ENCODE assay signal across 20 mouse cellular contexts in the genomic region with DNA sequence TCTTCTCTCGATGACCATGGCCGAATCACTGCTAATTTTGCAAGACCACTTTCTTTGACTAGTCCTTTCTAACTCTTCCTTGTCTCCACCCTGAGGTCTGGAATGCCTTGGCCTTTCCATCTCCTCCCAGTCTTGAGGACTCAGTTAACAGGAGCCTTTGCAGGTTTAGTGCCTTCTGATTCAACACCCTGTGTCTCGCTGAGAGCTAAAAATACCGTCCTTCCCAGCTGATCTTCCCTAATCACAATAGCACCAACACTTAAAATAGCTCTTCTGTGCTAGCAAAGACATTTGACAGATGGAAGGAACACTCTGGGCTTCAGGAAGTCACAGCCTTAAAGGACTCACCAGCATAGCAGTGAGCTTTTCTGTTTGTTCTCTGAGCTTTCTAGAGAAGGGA. TPM values are rescaled to one million over a fixed set of nuclear protein-coding genes. Genes with fewer than 3 reads are reported as not detected.
DNase-seq lines count a peak whose midpoint lies in the region; ATAC-seq and TF ChIP-seq lines count a peak whose summit lies in the region.
"Had no signal": no experiment of that assay in that cellular context is flagged by ENCODE, and none has a peak within 500 bp of the region (broad histone marks: within the 10 kb centered on the region; RNA-seq: fewer than 3 reads in every experiment).

No protein-coding gene starts in this region.

- DNase-seq in cerebellum, adult 2 months: peak; percentile 52 to 80
- no peak for DNase-seq in cerebellum, postnatal 10 days
- DNase-seq in layer of hippocampus, adult 9-11 months: peak; percentile 65
- DNase-seq in layer of hippocampus, adult 8-10 months (ENCODE audit: low spot score in 2 of 2): no peak
- no peak for DNase-seq in heart, embryonic 10.5 days (ENCODE audit: low spot score)
- DNase-seq in heart, postnatal 14 days: peak; percentile 9 to 11
- DNase-seq in thymus, postnatal 25 days: no peak
- DNase-seq: adrenal gland, postnatal 14 days; lung, embryonic 14.5 days; midbrain, embryonic 14.5 days had no signal

- TF ChIP-seq POLR2A in cerebellum, adult 2 months (IDR thresholded peaks at IDR 0.05; ENCODE audit: borderline replicate concordance, insufficient read depth, low read length): no peak

- WGBS in cerebellum, adult 2 months: 19% methylated on average over 4 of the region's 4 CpGs
- 48% methylated on average over 4 of the region's 4 CpGs for WGBS in heart, embryonic 10.5 days

- H3K9me3 ChIP-seq in heart, embryonic 10.5 days: no peaks in the 10 kb centered on the region

- intact Hi-C loops in heart, postnatal 14 days (cut with DNase I): no loop called here

- no peak for ATAC-seq in megakaryocyte-erythroid progenitor cell, adult 5-6 weeks (replicated peaks; ENCODE audit: low FRiP score, low TSS enrichment, poor library complexity, severe bottlenecking)

- no peak overlapping the region for H3K4me3 ChIP-seq in cerebellum, adult 2 months (replicated peaks; ENCODE audit: insufficient read depth, low read depth, low read length)
- peak overlapping the region; percentile 22; the same call in 1 of the 2 replicates for H3K4me3 ChIP-seq in heart, embryonic 10.5 days

- peak overlapping the region; percentile 32; the same call in 1 of the 2 replicates for H3K27ac ChIP-seq in cerebellum, adult 2 months (ENCODE audit: insufficient read depth, low read length)
- peak overlapping the region; percentile 82 for H3K27ac ChIP-seq in heart, embryonic 10.5 days
- H3K27ac ChIP-seq: macrophage had no signal

- TF ChIP-seq CTCF in cerebellum, adult 2 months (IDR thresholded peaks at IDR 0.05; ENCODE audit: borderline replicate concordance, insufficient read depth, low read depth, low read length): no peak

- H3K4me1 ChIP-seq in cerebellum, adult 2 months (ENCODE audit: control insufficient read depth, insufficient read depth, low read length): peaks cover 18% of the 10 kb centered on the region; the same call in 1 of the 2 replicates
- H3K4me1 ChIP-seq in heart, embryonic 10.5 days: peaks cover 35% of the 10 kb centered on the region

- H3K27me3 ChIP-seq in cerebellum, adult 2 months (ENCODE audit: control insufficient read depth, insufficient read depth, low read length): no peaks in the 10 kb centered on the region
- H3K27me3 ChIP-seq in heart, embryonic 10.5 days (ENCODE audit: insufficient read depth, poor library complexity, severe bottlenecking): no peaks in the 10 kb centered on the region
- H3K27me3 ChIP-seq: CH12.LX had no signal

- peaks cover 41% of the 10 kb centered on the region for H3K36me3 ChIP-seq in heart, embryonic 10.5 days

RNA-seq across cellular contexts. Expression of a gene that starts 15.9 kb away (rescaled TPM):
- polyA plus RNA-seq in cerebellum, adult 2 months (2012; rRNA removed): 121 and 126 TPM in 2 replicates
- 100 to 1,000 TPM; 202 to 211 (median 208) TPM for total RNA-seq in layer of hippocampus, adult 8-10 months (2022)
- 8.1 and 11.4 TPM in 2 replicates for polyA plus RNA-seq in heart, embryonic 10.5 days (2016; fragmentation: Nextera tagmentation; extraction: Ambion mirVana)
- total RNA-seq in heart, postnatal 14 days (2021): 10 to 100 TPM; 30.4 to 31.9 TPM
- not detected in 2 replicates for total RNA-seq in megakaryocyte-erythroid progenitor cell, adult 5-6 weeks (2014; fragmentation: Nextera tagmentation)
- 0.19 TPM in 1 of 2 replicates, not detected in the other for total RNA-seq in megakaryocyte-erythroid progenitor cell, adult 5-6 weeks (2017)
- total RNA-seq: common myeloid progenitor, adult 5-6 weeks had no signal

RNA-seq across cellular contexts. Expression of a gene that starts 36.2 kb away (rescaled TPM):
- 0.16 and 0.22 TPM in 2 replicates for polyA plus RNA-seq in cerebellum, adult 2 months (2012; rRNA removed)
- under 1 TPM; 0.43 to 0.56 (median 0.48) TPM for total RNA-seq in layer of hippocampus, adult 8-10 months (2022)
- 0.17 and 0.18 TPM in 2 replicates for polyA plus RNA-seq in heart, embryonic 10.5 days (2016; fragmentation: Nextera tagmentation; extraction: Ambion mirVana)
- total RNA-seq in heart, postnatal 14 days (2021): under 1 TPM in 1 of 2 experiments, not detected in 1; 0.24 TPM
- not detected in 2 replicates for total RNA-seq in megakaryocyte-erythroid progenitor cell, adult 5-6 weeks (2014; fragmentation: Nextera tagmentation)
- not detected in 2 replicates for total RNA-seq in megakaryocyte-erythroid progenitor cell, adult 5-6 weeks (2017)
- total RNA-seq: adrenal gland, postnatal 14 days; CH12.LX; common myeloid progenitor, adult 5-6 weeks; gastrocnemius, adult 18-20 months; heart, postnatal 36 days had no signal
- polyA plus RNA-seq: forebrain, embryonic 11.5 days; kidney, embryonic 14.5 days; liver, embryonic 11.5 days; lung, embryonic 14.5 days; macrophage had no signal

RNA-seq across cellular contexts. Expression of a gene that starts 44.4 kb away (rescaled TPM):
- 1.5 and 3.1 TPM in 2 replicates for polyA plus RNA-seq in cerebellum, adult 2 months (2012; rRNA removed)
- total RNA-seq in layer of hippocampus, adult 8-10 months (2022): under 1 TPM in 2 of 4 experiments, not detected in 2; 0.40 to 0.51 TPM
- 1.5 and 1.9 TPM in 2 replicates for polyA plus RNA-seq in heart, embryonic 10.5 days (2016; fragmentation: Nextera tagmentation; extraction: Ambion mirVana)
- not detected for total RNA-seq in heart, postnatal 14 days (2021)
- 2.6 TPM in 1 of 2 replicates, not detected in the other for total RNA-seq in megakaryocyte-erythroid progenitor cell, adult 5-6 weeks (2014; fragmentation: Nextera tagmentation)
- total RNA-seq in megakaryocyte-erythroid progenitor cell, adult 5-6 weeks (2017): not detected in 2 replicates
- total RNA-seq: gastrocnemius, adult 18-20 months; heart, postnatal 36 days; left cerebral cortex, postnatal 10 days had no signal
- polyA plus RNA-seq: kidney, embryonic 14.5 days; macrophage had no signal

Comparison
In these comparisons a context has a peak if more than half of its experiments do, and no peak if none do; other contexts are left out.
1. DNase-seq: peak in cerebellum, adult 2 months (2 of 2), layer of hippocampus, adult 9-11 months (single experiment) and heart, postnatal 14 days (2 of 2); none in cerebellum, postnatal 10 days (0 of 2), layer of hippocampus, adult 8-10 months (0 of 2), heart, embryonic 10.5 days (single experiment) and thymus, postnatal 25 days (single experiment).
2. RNA of a gene that starts 15.9 kb away (total RNA-seq): 202 to 211 TPM in layer of hippocampus, adult 8-10 months and 30.4 to 31.9 TPM in heart, postnatal 14 days; 0.19 TPM in megakaryocyte-erythroid progenitor cell, adult 5-6 weeks; every median in the first group is over 10 times any median in the second.